Mouse (Mus musculus) adrenal gland, postnatal 14 days (tissue): ENCODE data around the gene Slc30a10. TPM values are rescaled to one million over a fixed set of nuclear protein-coding genes. Genes with fewer than 3 reads are reported as not detected.

ENCODE experiments used
- total RNA-seq: library from RNA; stranded (reverse); gene quantifications from 2 replicates; pipeline ENCODE4 v1.2.3, GENCODE M21; 2021

Gene Slc30a10
- total RNA-seq, 1 experiment from 2014 or later = 1.0 TPM

Other genes starting within 250 kb of the Slc30a10 start
- 97.7 and 99.4 TPM in 2 replicates for gene Iars2, start 125.5 kb upstream of the Slc30a10 start, total RNA-seq
- 75.1 and 87.3 TPM in 2 replicates for gene Bpnt1, start 122.7 kb upstream of the Slc30a10 start, total RNA-seq
- gene Eprs, start 91.8 kb upstream of the Slc30a10 start, total RNA-seq = 170 and 183 TPM in 2 replicates